Mouse (Mus musculus) liver, adult 2 months (tissue): Measurements from ENCODE around the gene Btnl10.
"Not testable (repeated sequence)": the region's sequence is repeated elsewhere in the genome, so short reads cannot be mapped to it uniquely, and the experiment has no call there.

Experiments
- CTCF ChIP-seq: fragments of 200-500 bp; IDR thresholded peaks from 2 replicates; pipeline ENCODE4 v1.5.1; 2011; ENCODE audit warnings: low read depth, low read length, control low read depth
- POLR2A ChIP-seq: fragments of 200-500 bp; IDR thresholded peaks from 2 replicates; pipeline ENCODE4 v1.6.1; 2011; ENCODE audit warnings: low read length, control low read depth; ENCODE audit not compliant: insufficient read depth; ENCODE audit errors: extremely low read depth

GRCm38 (mm10) chr11:58954170-58954419, 36.4 kb downstream of the Btnl10 start:
- not testable (repeated sequence) for TF ChIP-seq CTCF, POLR2A
